Mouse (Mus musculus) thymus, adult 18-20 months (tissue): Measurements from ENCODE around the gene Podn.
"Not testable (repeated sequence)": the region's sequence is repeated elsewhere in the genome, so short reads cannot be mapped to it uniquely, and the experiment has no call there.

Source experiments
- DNase-seq, 2 experiments: peaks; one replicate each; pipeline ENCODE4 v3.0.0; 2022; ENCODE audit warnings: mixed read lengths in 2 of 2

Podn gene

DNA sequence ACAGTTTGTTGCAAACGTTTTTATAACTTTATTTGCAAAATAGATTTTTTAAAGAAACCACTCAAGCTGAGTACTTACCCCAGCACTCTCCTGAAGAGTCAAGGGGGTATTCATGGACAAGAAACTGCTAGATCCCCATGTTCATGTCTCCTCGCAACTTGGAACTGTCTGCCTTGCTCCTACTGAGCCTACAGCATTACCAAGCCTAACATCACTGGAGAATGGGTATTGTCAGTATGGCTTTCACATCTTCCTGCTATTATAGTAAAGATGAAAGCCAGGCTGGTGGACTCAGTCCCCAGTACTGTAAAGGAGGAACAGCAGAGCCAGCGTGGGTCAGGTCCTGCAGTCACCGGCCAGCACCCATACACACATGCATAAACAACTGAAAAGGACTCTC lies at the start of gene Podn:
Gene Podn (minus strand): TSS at position 101 of the 400 bp plus-strand sequence.
- no peak for DNase-seq

DNA sequence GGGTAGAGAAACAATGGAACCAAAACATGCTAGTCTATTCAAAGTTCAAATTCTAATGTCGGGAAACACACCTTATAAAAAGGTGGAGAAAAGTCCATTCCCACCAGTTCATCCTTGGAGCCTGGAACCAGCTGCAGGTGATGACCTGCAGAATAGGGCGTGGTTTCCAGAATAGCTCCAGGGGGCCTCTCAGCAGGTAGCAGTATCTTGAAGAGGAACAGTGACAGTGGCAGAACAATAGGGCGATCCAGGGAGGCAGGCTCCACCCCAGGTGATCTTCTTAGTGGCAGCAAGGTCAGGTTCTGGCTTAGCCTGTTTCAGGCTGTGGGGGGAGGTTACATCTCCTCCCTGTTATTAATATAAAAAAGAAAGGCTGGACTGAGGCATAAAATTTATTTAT lies 49.3 kb upstream of the Podn start:
- DNase-seq, result not testable (repeated sequence)

DNA sequence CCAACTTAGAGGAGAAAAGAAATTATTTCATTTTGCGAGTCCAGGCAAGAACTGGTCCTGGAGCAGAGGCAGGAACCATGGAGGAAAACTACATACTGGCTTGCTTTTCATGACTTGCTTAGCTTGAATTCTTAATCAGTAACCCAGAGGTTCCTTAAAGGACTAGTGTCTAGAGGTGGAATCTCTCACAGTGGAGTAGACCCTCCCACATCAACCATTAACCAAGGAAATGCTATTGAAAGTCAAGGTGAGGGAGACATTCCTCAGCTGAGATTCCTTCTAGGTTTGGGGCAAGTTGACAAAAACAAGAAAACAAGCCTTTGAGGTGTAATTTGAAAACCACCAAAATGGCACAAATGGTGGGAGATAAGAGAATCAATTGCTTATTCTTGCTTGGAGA lies 48.6 kb upstream of the Podn start, which contains the start of gene Scp2:
Gene Scp2 (minus strand): TSS at position 119 of the 400 bp plus-strand sequence.
- DNase-seq, result no peak

DNA sequence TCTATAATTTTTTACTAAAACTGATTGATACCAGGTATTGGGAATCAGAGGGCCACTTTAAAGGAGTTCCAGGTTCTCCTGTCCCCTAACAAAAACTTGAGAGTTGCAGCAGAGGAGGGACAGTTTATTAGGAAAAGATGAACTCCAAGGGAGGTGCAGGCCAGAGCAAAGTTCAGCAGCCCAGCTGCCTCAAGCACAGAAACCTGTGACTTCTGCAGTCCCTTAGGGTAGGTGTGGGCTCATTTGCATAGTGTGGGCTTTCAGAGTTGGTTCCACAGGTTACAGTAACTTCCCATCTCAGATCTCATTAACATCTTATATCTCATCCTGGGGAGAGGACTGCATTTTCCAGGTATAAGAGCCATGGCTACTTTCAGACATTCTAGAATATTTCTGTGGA lies 47.5 kb upstream of the Podn start:
- no peak for DNase-seq

DNA sequence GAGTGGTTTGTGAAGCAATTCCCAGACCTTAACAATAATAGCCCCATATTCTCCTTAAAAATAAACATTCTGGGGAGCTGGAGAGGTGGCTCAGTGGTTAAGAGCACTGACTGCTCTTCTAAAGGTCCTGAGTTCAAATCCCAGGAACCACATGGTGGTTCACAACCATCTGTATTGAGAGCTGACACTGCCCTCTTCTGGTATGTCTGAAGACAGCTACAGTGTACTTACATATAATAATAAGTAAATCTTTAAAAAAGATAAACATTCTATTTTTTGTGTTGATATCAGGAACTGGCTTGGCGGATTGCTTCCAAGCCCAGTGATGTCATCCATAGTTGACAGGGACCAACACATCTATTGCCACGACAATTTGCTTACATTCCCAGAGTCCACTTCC lies 46.9 kb upstream of the Podn start:
- DNase-seq, result not testable (repeated sequence)

DNA sequence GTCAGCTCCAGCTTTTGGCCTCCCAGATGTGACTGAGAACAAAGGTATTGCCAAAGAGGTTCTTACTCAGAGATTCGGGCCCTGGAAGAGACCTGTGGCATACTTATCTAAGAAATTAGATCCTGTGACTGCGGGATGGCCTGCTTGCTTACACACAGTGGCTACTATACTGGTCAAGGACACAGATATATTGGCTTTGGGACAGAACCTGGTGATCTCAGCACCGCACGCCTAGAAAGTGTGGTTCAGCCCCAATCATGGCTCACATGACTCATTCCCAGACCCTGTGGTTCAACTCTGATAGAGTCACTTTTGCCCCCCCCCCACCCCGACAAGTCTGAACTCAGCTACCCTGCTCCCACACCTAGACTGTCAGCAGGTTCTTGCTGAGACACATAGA lies 40.7 kb upstream of the Podn start:
- no peak for DNase-seq

DNA sequence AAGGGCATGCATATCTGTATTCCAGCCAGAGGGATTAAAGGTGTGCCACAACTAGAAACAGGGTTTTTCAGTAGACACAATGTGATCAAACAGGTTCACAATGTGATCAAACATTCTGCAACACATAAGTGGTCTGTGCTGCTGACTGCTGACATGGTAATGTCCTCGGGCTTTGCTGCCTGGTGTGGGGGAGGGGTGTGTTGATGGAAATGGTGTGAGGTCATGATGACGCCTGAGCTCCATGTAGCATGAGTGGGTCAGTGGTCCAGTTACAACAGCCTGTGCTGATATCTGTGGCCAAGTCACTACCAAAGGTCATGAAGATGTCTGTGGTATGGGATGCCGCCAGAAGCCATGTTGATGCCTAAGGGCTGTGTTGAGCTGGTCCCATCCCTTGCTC lies 34.2 kb upstream of the Podn start:
- no peak for DNase-seq

DNA sequence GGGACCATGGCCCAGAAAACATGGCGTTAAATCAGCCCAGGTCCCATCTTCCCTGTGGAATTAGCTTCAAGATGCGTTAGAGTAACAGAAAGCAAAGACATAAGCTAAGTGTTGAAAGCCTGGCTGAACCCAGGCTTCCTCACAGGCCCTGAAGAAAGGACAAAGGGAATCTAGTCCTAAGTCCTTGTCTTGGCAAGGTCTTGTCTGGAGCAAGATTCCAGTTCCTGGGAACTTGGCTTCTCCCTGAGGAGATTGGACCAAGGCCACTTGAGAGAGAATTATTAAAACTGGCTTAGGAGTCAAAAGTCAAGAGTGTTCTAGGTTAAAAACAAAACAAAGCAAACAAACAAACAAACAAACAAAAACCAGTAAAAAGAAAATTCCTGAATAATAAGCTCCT lies 32.1 kb upstream of the Podn start:
- no peak for DNase-seq

DNA sequence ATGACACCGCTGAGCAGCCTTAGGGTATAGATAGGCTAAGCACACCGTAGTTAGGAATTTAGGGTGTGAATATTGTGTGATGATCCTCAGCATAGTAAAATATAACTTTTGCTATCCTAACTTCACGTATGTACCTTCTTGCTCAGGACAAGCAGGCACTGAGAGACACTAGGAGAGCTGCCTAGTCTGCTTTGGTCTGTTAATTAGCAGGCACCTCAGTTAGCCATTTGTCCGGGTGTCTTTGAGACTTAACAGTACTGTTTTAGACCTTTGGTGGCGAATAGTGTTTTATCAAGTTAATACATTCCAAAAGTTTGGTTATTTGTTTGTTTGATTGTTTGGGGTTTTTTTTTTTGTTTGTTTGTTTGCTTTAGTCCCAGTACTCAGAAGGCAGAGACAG lies 31.3 kb upstream of the Podn start:
- DNase-seq, result no peak

DNA sequence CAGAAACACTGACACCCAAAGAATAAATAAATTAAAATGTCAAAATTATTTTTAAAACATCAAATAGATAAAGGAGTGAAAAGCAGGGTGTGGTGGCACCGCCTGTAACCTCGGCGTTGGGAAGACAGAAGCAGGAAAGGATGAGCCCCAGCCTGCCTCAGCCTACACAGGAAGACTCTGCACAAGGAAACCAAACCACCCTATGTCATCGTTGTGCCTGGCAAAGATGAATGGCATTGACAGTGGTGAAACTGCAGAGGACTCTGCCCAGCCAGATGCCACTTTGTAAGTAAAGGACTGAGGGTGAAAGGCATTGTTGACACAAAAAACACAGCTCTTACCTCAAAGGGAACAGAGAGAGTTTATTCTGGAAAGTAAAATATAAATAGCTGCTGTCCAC lies 30.0 kb upstream of the Podn start:
- no peak for DNase-seq

DNA sequence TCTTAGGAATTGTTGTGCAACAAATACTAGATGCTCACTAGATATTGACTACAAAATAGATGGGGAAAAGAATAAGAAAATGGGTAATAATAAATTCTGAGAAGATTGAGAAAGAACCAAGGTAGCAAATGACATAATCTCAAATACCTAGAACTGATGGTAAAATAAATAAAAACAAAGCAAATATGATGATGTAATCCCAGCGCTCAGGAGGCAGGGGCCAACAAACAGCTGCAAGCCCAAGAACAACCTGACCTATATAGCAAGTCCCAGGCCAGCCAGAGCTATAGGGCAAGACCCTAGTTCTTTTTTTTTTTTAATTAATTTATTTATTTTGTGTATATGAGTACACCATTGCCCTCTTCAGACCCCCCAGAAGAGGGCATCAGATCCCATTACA lies 27.9 kb upstream of the Podn start:
- no peak for DNase-seq

DNA sequence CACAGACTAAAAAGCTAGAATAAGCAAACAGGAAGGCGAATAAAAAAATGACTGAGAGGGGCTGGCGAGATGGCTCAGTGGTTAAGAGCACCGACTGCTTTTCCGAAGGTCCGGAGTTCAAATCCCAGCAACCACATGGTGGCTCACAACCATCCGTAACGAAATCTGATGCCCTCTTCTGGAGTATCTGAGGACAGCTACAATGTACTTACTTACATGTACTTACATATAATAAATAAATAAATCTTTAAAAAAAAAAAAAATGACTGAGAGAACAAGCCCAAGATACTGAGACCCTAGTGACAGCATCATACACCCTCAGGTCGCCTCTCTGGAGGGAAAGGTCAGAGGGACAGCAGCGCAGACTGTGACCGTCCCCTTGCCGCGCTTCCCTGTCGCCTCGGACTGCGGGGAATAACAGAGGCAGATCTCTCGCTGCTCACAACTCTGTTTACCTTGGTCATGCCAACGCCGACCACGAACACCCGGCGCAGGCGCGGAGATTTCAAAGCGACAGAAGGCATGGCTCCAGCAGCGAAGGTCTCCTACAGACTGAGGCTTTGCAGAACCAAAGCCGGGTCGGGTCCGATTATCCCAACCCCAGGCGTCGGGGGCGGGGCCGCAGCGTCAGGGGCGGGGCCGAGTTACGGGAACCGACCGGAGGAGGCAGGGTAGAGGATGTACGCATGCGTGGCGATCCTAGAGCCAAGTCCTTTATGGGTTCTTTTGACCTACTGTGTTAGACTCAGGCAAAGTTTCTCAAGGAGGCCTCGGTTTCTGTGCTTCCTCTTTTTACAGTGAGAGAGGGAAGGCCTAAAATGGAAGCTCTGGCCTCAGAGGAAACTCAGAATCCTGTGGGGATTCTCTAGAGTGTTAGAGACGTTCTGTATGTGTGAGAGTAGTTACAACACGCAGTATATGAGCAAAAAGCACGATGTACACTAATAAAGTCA lies 22.0 kb upstream of the Podn start:
- peak; percentile 83 to 84 for DNase-seq

DNA sequence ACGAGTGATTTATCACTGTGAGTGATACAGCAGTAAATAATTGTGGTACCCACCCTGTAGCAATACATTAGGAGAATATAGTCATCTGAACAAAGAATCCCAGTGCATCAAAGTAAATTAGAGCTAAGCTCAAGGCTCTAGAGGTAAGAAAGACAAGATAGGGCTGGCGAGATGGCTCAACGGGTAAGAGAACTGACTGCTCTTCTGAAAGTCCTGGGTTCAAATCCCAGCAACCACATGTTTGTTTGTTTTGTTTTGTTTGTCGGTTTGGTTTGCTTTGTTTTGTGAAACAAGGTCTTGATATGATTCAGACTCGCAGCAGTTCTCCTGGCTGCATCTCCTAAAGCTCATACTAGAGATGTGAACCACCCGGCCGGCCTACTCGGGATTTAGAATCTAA lies 21.2 kb upstream of the Podn start:
- DNase-seq, result no peak

DNA sequence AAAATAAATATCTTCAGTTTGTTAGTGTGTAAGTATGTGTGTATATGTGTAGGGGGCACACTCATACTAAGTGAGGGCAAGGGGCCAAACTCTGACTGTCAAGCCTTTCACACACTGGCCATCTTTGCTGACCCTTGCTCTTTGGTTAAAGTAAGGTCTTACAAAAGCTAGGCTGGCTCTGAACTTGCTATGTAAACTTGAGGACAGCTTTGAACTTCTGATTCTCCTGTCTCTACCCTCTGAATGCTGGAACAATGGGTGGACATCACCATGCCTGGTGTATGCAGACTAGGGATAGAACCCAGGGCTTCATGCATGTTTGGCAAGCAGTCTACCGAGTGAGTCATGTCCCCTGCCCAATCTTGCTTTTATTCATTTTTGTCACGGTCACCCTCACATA lies 20.2 kb upstream of the Podn start:
- DNase-seq, result no peak

DNA sequence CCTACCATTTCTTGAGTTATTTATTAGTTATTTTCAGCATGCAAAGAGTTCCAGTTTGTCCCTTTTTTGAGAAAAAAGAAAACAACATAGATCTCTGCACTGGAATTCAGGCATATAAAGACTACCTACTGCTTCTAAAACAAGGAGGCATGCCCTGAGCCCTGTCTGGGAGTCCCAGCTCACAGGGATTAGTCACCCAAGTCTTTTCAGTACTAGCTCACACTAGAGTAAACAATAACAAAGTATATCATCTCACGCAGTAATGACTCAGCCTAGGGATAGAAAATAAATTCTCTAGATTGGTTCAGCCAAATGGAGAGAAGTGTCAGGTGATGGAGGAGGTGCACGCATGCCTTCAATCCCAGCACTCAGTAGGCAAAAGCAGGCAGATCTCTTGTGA lies 14.5 kb upstream of the Podn start:
- no peak for DNase-seq

DNA sequence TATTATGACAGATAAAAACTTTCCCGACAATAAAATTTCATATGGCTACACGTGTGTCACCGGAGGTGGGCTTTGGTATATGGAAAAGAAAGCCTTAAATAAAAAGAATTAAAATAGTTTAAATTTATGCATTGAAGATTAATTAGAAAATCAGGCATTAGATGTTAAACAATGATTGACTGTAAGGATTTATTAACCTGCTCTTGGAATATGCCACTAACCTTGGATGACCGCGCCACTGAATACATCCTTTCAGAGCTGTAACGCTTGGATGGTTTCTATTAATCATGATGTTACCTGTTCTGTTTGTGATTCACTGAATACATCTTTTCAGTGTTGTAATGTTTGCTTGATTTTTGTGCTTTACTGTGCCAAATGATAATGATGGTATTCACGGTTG lies 13.5 kb upstream of the Podn start:
- no peak for DNase-seq

DNA sequence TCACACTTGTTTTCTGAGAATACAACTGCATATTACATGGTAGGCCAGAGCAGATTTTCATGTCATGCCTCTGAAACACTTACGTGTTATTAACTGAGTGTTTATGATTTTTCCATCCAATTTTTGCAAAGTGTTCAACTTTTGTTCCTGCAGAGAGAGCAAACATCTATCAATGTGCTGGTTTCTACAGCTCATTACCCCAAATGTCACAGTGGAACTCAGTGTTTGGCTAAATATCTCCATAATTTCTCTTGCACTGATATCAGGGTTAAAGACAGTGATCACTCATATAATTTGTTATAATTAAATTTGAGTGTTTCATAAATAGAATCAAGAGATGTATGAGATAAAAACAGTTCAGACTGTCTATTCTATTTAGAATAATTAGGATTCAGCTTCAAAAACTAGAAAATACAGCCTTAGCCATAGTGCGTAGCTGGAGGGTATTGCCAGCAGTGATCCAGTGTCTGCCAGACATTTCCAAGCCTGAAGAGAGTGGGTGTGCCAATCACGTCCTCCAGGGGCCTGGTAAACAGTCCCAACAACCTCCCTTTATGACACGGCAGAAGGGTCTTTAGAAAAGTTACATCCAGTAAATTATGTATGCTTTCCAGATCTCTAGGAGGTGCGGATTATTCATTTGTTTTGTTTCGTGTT lies 3.4 kb downstream of the Podn start:
- no peak for DNase-seq

DNA sequence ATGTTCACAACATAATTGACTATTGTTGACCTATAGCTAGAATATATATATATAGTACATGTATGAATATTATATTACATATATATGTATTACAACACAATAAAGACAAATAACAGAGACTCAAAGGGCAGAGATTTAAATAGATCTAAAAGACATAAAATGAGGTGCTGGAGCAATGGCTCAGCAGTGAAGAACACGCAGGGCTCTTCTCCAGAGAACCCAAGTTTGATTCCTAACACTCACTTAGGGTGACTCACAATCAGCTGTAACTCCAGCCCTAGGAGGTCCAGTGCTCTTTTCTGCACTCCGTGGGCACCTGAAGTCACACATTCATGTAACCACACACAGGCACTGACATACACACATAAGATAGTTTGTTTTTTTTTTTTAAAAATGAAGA lies 12.3 kb downstream of the Podn start:
- no peak for DNase-seq

DNA sequence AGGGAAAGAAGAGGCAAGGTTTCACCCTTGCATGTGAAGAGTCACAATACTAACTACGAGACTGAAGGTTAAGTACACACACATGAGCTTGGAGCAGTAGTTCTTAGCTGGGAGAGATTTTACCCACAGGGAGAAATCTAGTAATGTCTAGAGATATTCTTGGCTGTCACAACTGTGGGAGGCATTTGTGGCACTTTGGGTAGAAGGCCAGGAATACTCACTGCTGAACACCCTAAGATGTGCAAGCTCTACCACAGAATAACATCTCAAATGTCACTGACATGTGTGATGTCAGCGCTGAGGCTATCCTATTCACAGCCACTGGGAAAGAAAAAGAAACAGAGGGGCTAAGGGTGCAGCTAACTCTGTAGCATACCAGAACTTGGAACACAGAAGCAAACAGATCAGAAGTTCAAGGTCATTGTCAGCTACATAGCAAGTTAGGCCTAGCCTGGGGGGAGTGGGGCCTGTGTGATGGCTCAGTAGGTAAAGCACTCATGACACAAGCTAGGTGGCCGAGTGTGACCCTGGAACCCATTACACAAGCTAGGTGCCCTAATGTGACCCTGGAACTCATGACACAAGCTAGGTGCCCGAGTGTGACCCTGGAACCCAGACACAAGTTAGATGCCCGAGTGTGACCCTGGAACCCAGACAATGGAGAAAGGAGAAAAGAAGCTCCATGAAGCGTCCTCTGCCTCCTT lies 13.1 kb downstream of the Podn start:
- no peak for DNase-seq

DNA sequence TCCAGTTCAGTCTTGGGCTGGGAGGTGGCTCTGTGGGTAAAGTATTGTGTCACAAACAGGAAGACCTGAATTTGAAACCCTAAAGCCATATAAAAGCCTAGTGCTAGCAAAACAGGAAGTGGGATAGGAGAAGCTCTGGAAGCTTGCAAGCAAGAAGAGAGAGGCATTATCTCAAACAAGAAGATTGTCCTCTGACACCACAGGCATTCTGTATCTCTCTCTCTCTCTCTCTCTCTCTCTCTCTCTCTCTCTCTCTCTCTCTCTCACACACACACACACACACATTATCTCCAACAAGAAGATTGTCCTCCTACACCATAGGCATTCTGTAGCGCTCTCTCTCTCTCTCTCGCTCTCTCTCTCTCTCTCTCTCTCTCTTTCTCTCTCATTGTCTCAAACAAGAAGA lies 13.8 kb downstream of the Podn start:
- no peak for DNase-seq

DNA sequence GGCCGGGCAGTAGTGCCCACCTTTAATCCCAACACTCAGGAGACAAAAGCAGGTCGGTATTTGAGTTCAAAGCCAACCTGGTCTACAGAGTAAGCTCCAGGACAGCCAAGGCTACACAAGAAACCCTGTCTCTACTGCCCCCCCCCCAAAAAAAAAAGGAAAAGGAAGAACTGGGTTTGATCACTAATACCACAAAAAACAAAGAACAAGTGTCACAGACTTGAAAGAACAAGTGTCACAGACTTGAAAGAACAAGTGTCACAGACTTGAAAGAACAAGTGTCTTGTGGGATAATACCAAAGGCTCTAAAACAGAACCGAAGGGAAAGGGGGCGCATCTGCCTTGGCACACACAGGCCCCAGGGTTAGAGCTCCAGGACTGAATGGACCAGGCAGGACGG lies 15.4 kb downstream of the Podn start:
- no peak for DNase-seq

DNA sequence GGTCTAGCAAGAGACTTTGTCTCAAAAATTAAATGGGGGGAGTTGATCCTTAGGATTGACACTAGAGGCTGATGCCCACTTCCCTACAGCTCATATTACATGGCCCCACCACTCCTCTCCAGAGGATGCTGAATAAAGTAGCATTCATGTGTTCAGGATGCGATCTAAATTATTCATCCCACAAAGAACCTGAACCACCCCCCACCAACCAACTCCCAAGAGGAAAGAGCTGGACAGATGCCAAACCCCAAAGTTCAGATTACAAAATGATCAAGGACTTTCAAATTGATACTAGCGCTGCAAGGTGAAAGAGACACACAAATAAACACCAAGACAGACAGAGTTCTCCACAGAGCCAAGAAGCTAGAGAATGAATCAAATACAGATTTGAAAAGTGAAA lies 16.5 kb downstream of the Podn start:
- DNase-seq, result no peak

DNA sequence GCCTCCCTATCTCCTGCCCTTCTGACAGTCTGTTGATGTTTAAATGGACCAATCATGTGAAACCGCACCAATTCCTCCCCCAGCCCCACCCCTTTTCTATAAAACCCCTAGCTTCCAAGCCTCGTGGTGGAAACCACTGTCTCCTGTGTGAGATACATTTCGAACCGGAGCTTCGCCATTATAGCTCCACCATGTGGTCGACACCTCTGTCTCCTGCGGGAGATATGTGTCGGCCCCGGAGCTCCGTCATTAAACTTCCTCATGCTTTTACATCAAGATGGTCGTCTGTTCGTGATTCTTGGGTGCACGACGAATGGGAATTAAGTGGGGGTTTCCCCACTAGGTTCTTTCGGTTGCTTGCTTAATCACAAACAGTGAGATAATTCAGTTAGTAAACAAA lies 17.1 kb downstream of the Podn start:
- not testable (repeated sequence) for DNase-seq
